Mouse (Mus musculus): ENCODE measurements around the gene Rplp1.

- no peak for TF ChIP-seq CTCF (IDR thresholded peaks at IDR 0.05; ENCODE audit: extremely low read depth, insufficient read length, insufficient replicate concordance, low read depth, low read length)
- TF ChIP-seq POLR2A (IDR thresholded peaks at IDR 0.05; ENCODE audit: low read depth, low read length) = no peak
These were observed 26.5 kb downstream of the Rplp1 start for GRCm38 (mm10) chr9:61887661-61888379.
